Mouse (Mus musculus) cortical plate, adult 2 months (tissue): ENCODE data around the gene Padi4.

Experiments used
- CTCF ChIP-seq: fragments of 200-500 bp; IDR thresholded peaks from 2 replicates; pipeline ENCODE4 v1.5.1; 2011; ENCODE audit warnings: mild to moderate bottlenecking, control low read depth, low read length; ENCODE audit not compliant: insufficient read depth; ENCODE audit errors: extremely low read depth
- POLR2A ChIP-seq: fragments of 200-500 bp; IDR thresholded peaks from 2 replicates; pipeline ENCODE4 v1.6.1; 2011; ENCODE audit warnings: mild to moderate bottlenecking, low read length, control low read depth; ENCODE audit not compliant: insufficient read depth; ENCODE audit errors: extremely low read depth

DNA sequence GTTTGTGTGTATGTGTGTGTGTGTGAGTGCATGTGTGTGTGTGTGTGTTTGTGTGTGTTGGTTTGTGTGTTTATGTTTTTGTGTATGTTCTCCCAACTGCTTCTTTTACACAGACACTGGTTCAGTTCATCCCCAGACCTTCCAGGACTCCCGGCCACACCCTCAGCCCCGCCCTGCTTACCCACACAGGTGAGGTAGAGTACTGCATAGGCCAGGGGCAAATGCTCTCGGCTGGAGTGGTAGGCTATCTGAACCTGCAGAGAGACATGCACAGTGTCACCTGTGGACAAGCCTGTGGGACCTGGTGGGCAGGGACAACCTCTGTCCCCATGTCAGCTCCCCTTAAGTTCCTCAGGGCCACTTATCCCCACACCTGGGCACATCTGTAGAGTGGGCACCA lies 27.3 kb upstream of the Padi4 start:
- TF ChIP-seq CTCF (no peak), POLR2A (no peak)
